Mouse (Mus musculus): Measurements from ENCODE around the gene Scg3. TPM values are rescaled to one million over a fixed set of nuclear protein-coding genes. Genes with fewer than 3 reads are reported as not detected.

The Scg3 gene
- polyA plus RNA-seq, 1 experiment: not detected

DNA sequence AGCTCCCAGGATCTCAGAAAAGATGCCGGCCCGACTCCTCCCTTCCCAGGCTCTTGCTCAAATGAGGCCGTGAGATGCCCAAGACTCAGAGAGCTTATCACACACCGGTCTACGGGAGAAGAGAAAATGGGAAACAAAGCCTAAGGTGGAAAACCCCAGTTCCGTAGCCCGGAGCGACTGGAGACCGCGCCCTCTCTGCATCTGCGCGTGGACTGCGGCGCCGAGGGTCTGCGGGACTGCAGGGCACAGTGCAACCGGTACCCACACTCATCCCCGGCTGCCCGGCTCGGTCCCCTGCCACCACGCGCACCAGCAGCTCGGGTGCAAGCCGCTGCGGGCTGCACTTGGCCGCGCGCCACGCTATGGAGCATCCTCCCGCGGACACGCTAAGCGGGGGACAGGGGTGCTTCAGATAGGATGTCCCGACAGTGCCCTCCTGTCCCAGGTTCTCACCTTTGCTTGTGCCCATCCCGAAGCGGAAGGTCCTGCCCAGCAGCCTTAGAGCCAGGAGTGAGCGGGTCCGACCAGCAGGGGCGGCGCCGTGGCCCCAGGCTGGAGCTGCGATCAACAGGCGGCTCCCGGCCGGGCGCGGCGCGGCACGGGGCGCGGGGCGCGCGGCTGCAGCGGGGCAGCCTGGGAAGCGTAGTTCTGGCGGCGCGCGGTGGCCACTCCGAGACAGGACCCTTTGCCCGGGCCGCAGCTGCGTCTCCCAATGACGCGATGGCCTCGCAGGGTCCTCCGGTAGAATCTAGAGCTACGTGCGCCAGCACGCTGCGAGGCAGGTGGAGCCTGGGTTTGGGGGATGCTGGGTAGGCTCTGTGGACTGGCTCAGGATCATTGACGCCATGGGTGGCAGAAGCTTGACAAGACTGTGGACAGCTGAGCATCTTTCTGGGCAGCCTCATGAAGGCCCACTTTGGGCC, 73.0 kb downstream of the Scg3 start, which contains the start of gene Tmod2:
TSS of gene Tmod2 (minus strand) at position 755 of the 923 bp plus-strand sequence.
- Histone ChIP-seq H3K27me3 (ENCODE audit: control insufficient read depth) (peaks cover 38% of the 10 kb centered on the region), H3K4me1 (ENCODE audit: control insufficient read depth) (no peaks in the 10 kb centered on the region), H3K36me3 (ENCODE audit: control insufficient read depth) (no peaks in the 10 kb centered on the region), H3K4me3 (replicated peaks) (peak within 1 kb of the TSS; percentile 37), H3K9me3 (ENCODE audit: control insufficient read depth, low read length) (no peaks in the 10 kb centered on the region; the same call in 1 of the 2 replicates)
- TF ChIP-seq TAL1 (IDR thresholded peaks at IDR 0.05; ENCODE audit: low read length) (no peak), GATA1 (IDR thresholded peaks at IDR 0.05; ENCODE audit: low read length) (no peak)

DNA sequence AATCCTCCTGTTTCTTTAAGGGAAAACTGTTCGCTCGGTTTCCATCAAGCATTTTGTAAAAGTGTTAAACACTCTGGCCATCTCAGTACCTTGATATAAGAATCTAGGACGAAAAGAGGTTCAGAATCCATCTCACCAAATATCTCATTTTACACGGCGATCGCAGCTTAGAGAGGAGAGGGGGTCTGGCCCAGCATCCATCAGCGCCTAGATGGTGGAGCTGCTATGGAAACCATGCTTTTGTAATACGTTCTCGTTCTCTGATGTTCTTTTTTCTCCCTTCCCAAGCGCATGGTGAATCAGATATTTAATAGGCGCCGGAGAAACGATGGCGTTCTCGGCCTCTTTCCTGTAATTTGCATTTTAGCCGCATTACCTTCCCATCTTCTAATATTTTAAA, 73.9 kb downstream of the Scg3 start:
- peaks cover 38% of the 10 kb centered on the region for H3K27me3 ChIP-seq (ENCODE audit: control insufficient read depth)

GRCm38 (mm10) chr9:75609505-75609904, 74.4 kb downstream of the Scg3 start:
- Histone ChIP-seq H3K36me3 (ENCODE audit: control insufficient read depth) (no peaks in the 10 kb centered on the region), H3K27me3 (ENCODE audit: control insufficient read depth) (peaks cover 38% of the 10 kb centered on the region), H3K4me1 (ENCODE audit: control insufficient read depth) (no peaks in the 10 kb centered on the region), H3K4me3 (replicated peaks) (no peak overlapping the region), H3K9me3 (ENCODE audit: control insufficient read depth, low read length) (no peaks in the 10 kb centered on the region; the same call in 1 of the 2 replicates)
- TF ChIP-seq TAL1 (IDR thresholded peaks at IDR 0.05; ENCODE audit: low read length): no peak
- TF ChIP-seq GATA1 (IDR thresholded peaks at IDR 0.05; ENCODE audit: low read length): no peak

More for the DNA sequence above, 73.9 kb downstream of the Scg3 start:
- H3K4me3 ChIP-seq (replicated peaks): no peak overlapping the region
- H3K4me1 ChIP-seq (ENCODE audit: control insufficient read depth): no peaks in the 10 kb centered on the region
- no peaks in the 10 kb centered on the region; the same call in 1 of the 2 replicates for H3K9me3 ChIP-seq (ENCODE audit: control insufficient read depth, low read length)
- TF ChIP-seq TAL1 (IDR thresholded peaks at IDR 0.05; ENCODE audit: low read length) (no peak), GATA1 (IDR thresholded peaks at IDR 0.05; ENCODE audit: low read length) (no peak)
- H3K36me3 ChIP-seq (ENCODE audit: control insufficient read depth): no peaks in the 10 kb centered on the region

DNA sequence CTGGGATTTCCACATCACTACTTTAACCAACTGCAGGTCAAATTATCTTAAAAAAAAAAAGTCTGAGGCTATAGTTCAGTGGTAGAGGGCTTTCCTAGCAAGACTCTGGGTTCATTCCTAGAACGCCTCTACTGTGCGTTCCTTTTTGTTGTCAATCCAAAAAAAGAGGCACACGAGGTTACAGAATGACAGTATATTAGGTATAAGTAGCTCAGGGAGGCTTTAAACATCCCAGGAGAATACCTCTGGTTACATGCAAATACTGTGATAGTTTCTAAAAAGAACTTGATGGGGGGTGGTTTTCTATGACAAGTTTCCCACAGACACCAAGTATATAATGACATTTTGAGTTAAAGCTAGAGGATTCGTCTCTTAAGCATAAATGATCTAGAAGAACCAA, 76.4 kb downstream of the Scg3 start:
- Histone ChIP-seq H3K36me3 (ENCODE audit: control insufficient read depth) (no peaks in the 10 kb centered on the region), H3K4me1 (ENCODE audit: control insufficient read depth) (no peaks in the 10 kb centered on the region), H3K27me3 (ENCODE audit: control insufficient read depth) (peaks cover 35% of the 10 kb centered on the region), H3K4me3 (replicated peaks) (no peak overlapping the region), H3K9me3 (ENCODE audit: control insufficient read depth, low read length) (no peaks in the 10 kb centered on the region; the same call in 1 of the 2 replicates)
- TF ChIP-seq TAL1 (IDR thresholded peaks at IDR 0.05; ENCODE audit: low read length): no peak
- no peak for TF ChIP-seq GATA1 (IDR thresholded peaks at IDR 0.05; ENCODE audit: low read length)

DNA sequence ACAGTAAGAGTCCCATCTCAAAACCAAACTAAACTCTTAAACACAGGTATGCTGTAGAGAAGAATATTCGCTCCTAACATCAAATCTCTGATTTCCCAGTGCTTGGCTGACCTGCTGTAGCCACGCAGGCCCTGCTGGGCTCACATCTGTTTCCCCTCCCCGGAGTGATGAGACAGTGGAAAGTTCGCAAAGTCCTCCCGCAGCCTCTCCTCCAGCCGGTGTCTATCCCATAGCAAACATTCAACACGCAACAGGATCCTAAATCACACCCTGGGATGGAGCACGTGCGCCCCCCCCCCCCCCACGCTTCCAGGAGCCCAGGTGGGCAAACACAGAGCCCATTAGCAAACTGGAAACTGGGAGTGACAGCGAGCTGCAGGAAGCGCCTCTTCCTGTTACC, 82.3 kb downstream of the Scg3 start:
- H3K36me3 ChIP-seq (ENCODE audit: control insufficient read depth): no peaks in the 10 kb centered on the region
- H3K9me3 ChIP-seq (ENCODE audit: control insufficient read depth, low read length): no peaks in the 10 kb centered on the region
- H3K27me3 ChIP-seq (ENCODE audit: control insufficient read depth): no peaks in the 10 kb centered on the region
- no peaks in the 10 kb centered on the region for H3K4me1 ChIP-seq (ENCODE audit: control insufficient read depth)
- no peak for TF ChIP-seq GATA1 (IDR thresholded peaks at IDR 0.05; ENCODE audit: low read length)
- TF ChIP-seq TAL1 (IDR thresholded peaks at IDR 0.05; ENCODE audit: low read length): no peak
- no peak overlapping the region for H3K4me3 ChIP-seq (replicated peaks)

DNA sequence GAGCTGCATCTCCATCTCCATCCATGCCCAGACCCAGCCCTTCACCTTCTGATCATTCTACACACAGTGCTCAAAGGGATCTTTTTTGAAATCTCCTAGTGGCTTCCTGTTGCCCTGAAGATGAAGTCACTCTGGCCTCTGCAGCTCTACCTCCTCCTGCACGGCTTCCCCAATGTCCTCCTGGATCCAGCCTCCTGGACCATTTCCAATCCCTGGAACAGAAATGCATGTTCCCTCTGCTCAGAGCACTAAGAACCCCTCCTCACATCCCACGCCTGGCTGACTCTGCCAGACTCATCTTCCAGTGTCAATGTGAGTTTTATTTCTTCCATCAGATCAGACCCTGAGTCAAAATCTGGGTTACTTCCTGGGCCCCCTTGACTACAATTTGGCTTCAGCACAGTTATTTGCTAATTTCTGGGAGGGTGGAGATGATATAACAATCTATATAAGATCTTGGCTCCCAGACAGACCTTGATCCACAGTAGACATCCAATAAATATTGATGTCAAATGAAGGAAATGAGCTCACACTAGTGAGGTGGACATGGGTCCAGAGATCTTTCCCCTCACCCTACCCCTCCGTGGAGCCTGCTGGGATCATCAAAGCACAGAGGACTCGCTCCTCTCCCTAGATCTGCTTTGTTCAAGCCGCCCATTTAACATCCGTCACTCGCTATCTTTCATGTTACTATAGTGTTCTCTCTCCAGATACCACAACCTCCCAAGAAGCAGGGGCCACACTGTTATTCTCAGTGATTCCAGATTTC, 83.5 kb downstream of the Scg3 start:
- Histone ChIP-seq H3K4me1 (ENCODE audit: control insufficient read depth) (no peaks in the 10 kb centered on the region), H3K36me3 (ENCODE audit: control insufficient read depth) (no peaks in the 10 kb centered on the region), H3K27me3 (ENCODE audit: control insufficient read depth) (no peaks in the 10 kb centered on the region), H3K9me3 (ENCODE audit: control insufficient read depth, low read length) (no peaks in the 10 kb centered on the region), H3K4me3 (replicated peaks) (no peak overlapping the region)
- TF ChIP-seq TAL1 (IDR thresholded peaks at IDR 0.05; ENCODE audit: low read length): no peak
- no peak for TF ChIP-seq GATA1 (IDR thresholded peaks at IDR 0.05; ENCODE audit: low read length)

- H3K4me3 ChIP-seq (replicated peaks): no peak overlapping the region
- no peaks in the 10 kb centered on the region for H3K27me3 ChIP-seq (ENCODE audit: control insufficient read depth)
- H3K9me3 ChIP-seq (ENCODE audit: control insufficient read depth, low read length): no peaks in the 10 kb centered on the region
- no peaks in the 10 kb centered on the region for H3K4me1 ChIP-seq (ENCODE audit: control insufficient read depth)
- no peaks in the 10 kb centered on the region for H3K36me3 ChIP-seq (ENCODE audit: control insufficient read depth)
- no peak for TF ChIP-seq TAL1 (IDR thresholded peaks at IDR 0.05; ENCODE audit: low read length)
- no peak for TF ChIP-seq GATA1 (IDR thresholded peaks at IDR 0.05; ENCODE audit: low read length)
These were observed 84.5 kb downstream of the Scg3 start for GRCm38 (mm10) chr9:75599191-75599841.

- Histone ChIP-seq H3K27me3 (ENCODE audit: control insufficient read depth) (no peaks in the 10 kb centered on the region), H3K4me1 (ENCODE audit: control insufficient read depth) (no peaks in the 10 kb centered on the region), H3K9me3 (ENCODE audit: control insufficient read depth, low read length) (no peaks in the 10 kb centered on the region), H3K36me3 (ENCODE audit: control insufficient read depth) (no peaks in the 10 kb centered on the region), H3K4me3 (replicated peaks) (no peak overlapping the region)
- TF ChIP-seq TAL1 (IDR thresholded peaks at IDR 0.05; ENCODE audit: low read length) (no peak), GATA1 (IDR thresholded peaks at IDR 0.05; ENCODE audit: low read length) (no peak)
These were observed 86.3 kb downstream of the Scg3 start for GRCm38 (mm10) chr9:75597596-75597995.
